Mouse (Mus musculus) bone marrow, adult 2 months (tissue): Measurements from ENCODE around the gene Dusp11.

ENCODE experiments used
- CTCF ChIP-seq: fragments of 200-500 bp; IDR thresholded peaks from 2 replicates; pipeline ENCODE4 v1.5.1; 2011; ENCODE audit warnings: low read length, control low read depth; ENCODE audit not compliant: control insufficient read depth, insufficient read depth
- POLR2A ChIP-seq: fragments of 200-500 bp; IDR thresholded peaks from 2 replicates; pipeline ENCODE4 v1.6.1; 2011; ENCODE audit warnings: low read depth, mild to moderate bottlenecking, control low read depth, low read length, borderline replicate concordance; ENCODE audit not compliant: control insufficient read depth

DNA sequence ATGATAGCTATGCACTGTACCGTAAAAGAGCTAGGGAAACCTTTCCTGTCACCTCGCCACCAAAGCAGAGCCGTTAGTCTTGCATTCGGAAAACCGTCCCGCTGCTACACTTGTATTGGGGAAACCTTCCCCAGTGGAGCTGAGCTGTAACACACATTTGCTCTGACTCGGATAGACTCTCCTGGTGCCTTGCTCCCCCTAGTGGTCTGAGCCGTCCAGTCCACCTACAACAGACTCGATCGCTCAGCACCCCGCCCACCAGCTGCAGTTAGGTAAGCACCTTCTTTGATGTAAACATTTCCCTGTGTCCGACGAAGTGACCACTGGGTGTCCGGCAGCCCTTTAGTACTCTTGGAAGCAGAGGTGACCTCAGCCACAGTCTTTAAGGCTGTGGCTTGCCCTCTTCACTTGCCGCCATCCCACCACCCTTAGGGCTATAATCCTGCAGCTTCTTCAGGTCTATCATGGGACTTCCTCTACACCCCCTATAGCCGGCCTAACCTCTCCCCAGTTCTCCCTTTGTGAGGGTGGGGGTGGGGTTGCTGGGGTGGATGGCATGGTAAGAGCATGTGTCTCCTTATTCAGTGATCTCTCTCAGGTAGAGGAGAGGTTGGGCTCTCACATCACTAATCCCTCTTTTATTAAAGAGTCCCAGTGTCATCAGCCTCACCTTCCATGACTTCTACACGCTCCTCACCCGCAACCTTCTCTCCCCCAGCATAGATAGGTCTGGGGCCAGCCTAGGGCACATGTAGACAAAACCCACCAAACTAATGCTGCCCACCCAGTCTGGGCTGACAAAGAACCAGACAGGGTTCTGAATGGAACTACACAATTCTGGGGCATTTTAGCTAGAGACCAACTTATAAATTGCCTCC lies 43.0 kb upstream of the Dusp11 start:
- TF ChIP-seq CTCF (peak; percentile 99), POLR2A (no peak)
